Mouse (Mus musculus): ENCODE measurements around the gene Arhgap36. TPM values are rescaled to one million over a fixed set of nuclear protein-coding genes. Genes with fewer than 3 reads are reported as not detected.

Arhgap36 gene
- polyA plus RNA-seq (2012): not detected in 2 replicates

GRCm38 (mm10) chrX:49463442-49463970, at the start of gene Arhgap36:
Arhgap36 (plus strand) TSS chrX:49463945.

Other genes with a start within 250 kb of the Arhgap36 start
- gene Enox2, start 175.7 kb upstream of the Arhgap36 start, polyA plus RNA-seq (2012): 2.4 and 3.3 TPM in 2 replicates
- not detected in 2 replicates for gene Olfr1320, start 208.4 kb downstream of the Arhgap36 start, polyA plus RNA-seq (2012)

All from megakaryocyte-erythroid progenitor cell, adult 5 weeks (primary cell).